Mouse (Mus musculus): Measurements from ENCODE around the gene Clec2d. TPM values are rescaled to one million over a fixed set of nuclear protein-coding genes. Genes with fewer than 3 reads are reported as not detected.

The Clec2d gene
- polyA plus RNA-seq, 1 experiment: 47.0 TPM

DNA sequence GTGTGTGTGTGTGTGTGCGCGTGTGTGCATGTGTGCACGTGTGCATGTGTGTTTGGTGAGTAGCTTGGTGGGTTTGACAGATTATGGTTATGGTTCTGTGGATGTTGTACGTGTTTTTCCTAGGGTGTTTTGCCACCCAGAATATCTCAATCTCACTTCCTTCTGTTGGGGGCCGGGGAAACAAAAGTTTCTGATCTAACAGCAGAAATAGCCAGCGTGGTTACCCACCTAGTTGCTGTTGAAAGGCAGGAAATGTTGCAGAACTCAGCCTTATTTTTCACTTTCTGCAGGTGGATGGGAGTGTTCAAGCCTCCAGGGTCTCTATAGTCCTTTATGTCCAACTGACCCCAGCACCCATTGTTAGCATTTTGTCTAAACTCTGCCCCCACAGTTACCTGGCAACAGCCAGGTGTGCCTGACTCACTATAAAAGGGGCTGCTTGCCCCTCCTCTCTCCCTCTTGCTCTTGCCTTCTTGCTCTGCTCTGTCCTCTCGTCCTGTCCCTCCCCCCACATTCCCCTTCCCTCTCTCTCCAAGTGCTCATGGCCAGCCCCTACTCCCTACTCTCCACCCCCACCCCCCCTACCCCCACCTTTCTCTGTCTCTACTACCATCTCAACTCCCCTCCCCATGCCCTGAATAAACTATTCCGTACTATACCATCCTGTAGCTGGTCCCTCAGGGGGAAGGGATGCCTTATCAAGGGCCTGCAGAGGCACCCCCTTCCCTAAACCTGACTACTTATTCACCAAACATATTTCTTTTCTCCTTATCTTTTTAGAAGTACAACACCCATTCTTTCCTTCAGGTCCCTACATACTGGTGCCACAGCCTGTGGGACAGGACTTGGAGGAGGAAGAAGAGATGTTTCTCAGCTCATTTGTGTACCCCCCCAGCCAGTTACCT, 54.3 kb downstream of the Clec2d start:
- peaks cover 40% of the 10 kb centered on the region for H3K4me1 ChIP-seq (ENCODE audit: control insufficient read depth, insufficient read depth, insufficient read length)
- 13% methylated on average over 8 of the region's 8 CpGs for WGBS
- TF ChIP-seq POLR2A (IDR thresholded peaks at IDR 0.05; ENCODE audit: low read depth, low read length) (peak; percentile 30; the same call in 1 of the 2 replicates), CTCF (IDR thresholded peaks at IDR 0.05; ENCODE audit: extremely low read depth, insufficient read depth, insufficient read length, insufficient replicate concordance) (no peak)
- DNase-seq (ENCODE audit: low read depth in 1 of 2, low spot score in 2 of 2): peak in 1 of 2 experiments; percentile 74
- H3K27ac ChIP-seq (ENCODE audit: insufficient read depth, low read length): peak overlapping the region; percentile 100
- H3K36me3 ChIP-seq (ENCODE audit: control insufficient read depth, insufficient read depth, low read length): no peaks in the 10 kb centered on the region; the same call in 1 of the 2 replicates
- no peak overlapping the region; the same call in 1 of the 2 replicates for H3K4me3 ChIP-seq (ENCODE audit: extremely low read depth, insufficient read depth, insufficient read length)
- H3K27me3 ChIP-seq (ENCODE audit: control insufficient read depth, insufficient read depth, low read length): no peaks in the 10 kb centered on the region

DNA sequence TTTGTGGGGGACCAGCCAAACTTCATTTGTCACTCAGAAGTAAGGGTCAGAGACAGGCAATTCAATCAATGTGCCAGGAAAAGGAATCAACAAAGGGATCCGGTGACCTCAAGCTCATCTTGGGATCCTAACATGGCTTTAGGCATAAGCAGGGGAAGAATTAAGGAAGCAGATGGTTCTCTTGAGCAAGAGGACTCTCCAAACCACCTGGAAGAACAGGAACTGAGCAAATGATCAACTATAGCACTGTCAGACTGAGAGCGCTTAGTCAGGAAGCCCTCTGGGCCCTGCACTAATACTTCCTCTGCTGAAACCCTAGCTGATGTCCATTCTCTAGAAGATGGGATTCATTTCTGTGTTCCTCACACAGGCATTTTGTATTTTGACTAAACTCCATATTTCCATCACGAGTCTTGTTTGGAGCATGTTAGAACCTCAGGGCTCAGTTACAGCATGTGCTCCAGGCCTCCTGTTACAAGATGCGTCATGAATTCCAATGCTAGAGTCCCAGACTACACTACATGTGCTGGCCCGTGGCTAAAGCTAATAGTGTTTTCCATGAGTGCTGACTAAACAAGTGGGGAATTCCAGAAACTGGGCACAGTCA, 55.5 kb downstream of the Clec2d start:
- Histone ChIP-seq H3K27me3 (ENCODE audit: control insufficient read depth, insufficient read depth, low read length) (no peaks in the 10 kb centered on the region), H3K27ac (ENCODE audit: insufficient read depth, low read length) (peak overlapping the region; percentile 100), H3K36me3 (ENCODE audit: control insufficient read depth, insufficient read depth, low read length) (no peaks in the 10 kb centered on the region; the same call in 1 of the 2 replicates), H3K4me3 (ENCODE audit: extremely low read depth, insufficient read depth, insufficient read length) (peak overlapping the region; percentile 36; the same call in 1 of the 2 replicates), H3K4me1 (ENCODE audit: control insufficient read depth, insufficient read depth, insufficient read length) (peaks cover 32% of the 10 kb centered on the region)
- peak in 1 of 2 experiments; percentile 48 for DNase-seq (ENCODE audit: low read depth in 1 of 2, low spot score in 2 of 2)
- no peak for TF ChIP-seq CTCF (IDR thresholded peaks at IDR 0.05; ENCODE audit: extremely low read depth, insufficient read depth, insufficient read length, insufficient replicate concordance)
- TF ChIP-seq POLR2A (IDR thresholded peaks at IDR 0.05; ENCODE audit: low read depth, low read length): peak; percentile 16; the same call in 1 of the 2 replicates
- 10% methylated on average over 5 of the region's 5 CpGs for WGBS

Other genes with a start within 250 kb of the Clec2d start
- gene Clec2g, start 246.2 kb upstream of the Clec2d start, polyA plus RNA-seq (2012; rRNA removed): 0.35 TPM in 1 of 2 replicates, not detected in the other
- gene Klrb1f, start 134.7 kb upstream of the Clec2d start, polyA plus RNA-seq (2012; rRNA removed): 1.6 and 1.8 TPM in 2 replicates
- not detected in 2 replicates for gene Clec2e, start 79.7 kb upstream of the Clec2d start, polyA plus RNA-seq (2012; rRNA removed)
- gene Cd69, start 94.8 kb downstream of the Clec2d start, polyA plus RNA-seq (2012; rRNA removed): 4.4 and 5.0 TPM in 2 replicates
- gene 4922502D21Rik, start 151.2 kb downstream of the Clec2d start, polyA plus RNA-seq (2012; rRNA removed): not detected in 2 replicates
- gene Clec12a, start 162.1 kb downstream of the Clec2d start, polyA plus RNA-seq (2012; rRNA removed): 5.3 and 6.8 TPM in 2 replicates
- 0.11 TPM in 1 of 2 replicates, not detected in the other for gene Clec12b, start 205.3 kb downstream of the Clec2d start, polyA plus RNA-seq (2012; rRNA removed)
- gene Clec1b, start 216.7 kb downstream of the Clec2d start, polyA plus RNA-seq (2012; rRNA removed): 5.5 and 9.6 TPM in 2 replicates
- 5.4 and 8.7 TPM in 2 replicates for gene Clec9a, start 228.2 kb downstream of the Clec2d start, polyA plus RNA-seq (2012; rRNA removed)